Mouse (Mus musculus) left cerebral cortex, postnatal 4 days (tissue): ENCODE measurements around the gene Anxa4. TPM values are rescaled to one million over a fixed set of nuclear protein-coding genes. Genes with fewer than 3 reads are reported as not detected.

ENCODE experiments used
- DNase-seq: peaks from one replicate; pipeline ENCODE4 v3.0.0-alpha.2; 2022
- intact Hi-C: fragments of 180-260 bp; cut with DNase I; formaldehyde crosslinking; loops from one replicate; pipeline ENCODE4 v1.15.1; 2025
- total RNA-seq, 2 experiments: library from RNA; stranded (reverse); gene quantifications; 2 replicates each; pipeline ENCODE4 v1.2.3; 2021

Gene Anxa4
- total RNA-seq, 2 experiments from 2014 or later, result 3.1 to 4.5 TPM

DNA sequence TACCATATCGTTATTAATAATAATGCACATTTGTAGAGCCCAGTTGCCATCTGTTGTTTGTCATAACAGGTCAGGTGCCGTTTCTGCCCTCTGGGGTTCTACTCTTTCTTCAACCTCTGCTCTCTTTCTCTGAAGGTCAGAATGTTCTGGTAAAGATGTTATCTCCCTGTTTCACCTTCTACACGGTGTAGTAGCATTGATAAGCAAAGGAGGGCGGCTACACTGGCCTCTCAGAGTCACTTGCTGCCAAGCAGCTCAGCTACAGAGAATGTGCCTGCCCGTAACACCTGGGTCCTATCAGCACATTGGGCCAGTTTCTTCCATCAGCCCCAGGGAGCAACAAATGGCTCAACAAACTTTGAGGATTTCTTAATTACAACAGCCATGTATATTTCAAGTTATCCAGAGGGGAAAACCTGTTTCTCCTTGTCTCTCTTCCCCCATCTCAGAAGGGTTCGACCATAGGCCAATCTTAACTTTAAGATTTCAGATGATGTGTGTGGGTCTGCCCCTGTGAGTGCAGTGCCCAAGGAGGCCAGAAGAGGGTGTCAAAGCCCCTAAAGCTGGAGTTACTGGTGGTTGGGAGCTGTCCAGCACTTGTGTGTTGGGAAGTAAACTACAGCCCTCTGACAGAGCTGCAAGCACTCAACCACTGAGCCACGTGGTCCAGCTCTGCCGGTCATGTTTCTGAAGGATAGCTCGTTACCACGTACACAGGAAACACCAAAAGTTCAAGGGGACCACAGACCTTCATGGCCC is 39.1 kb downstream of the Anxa4 start:
- no peak for DNase-seq
- intact Hi-C loops, result no loop called here

GRCm38 (mm10) chr6:86752843-86753485 is 40.4 kb downstream of the Anxa4 start:
- DNase-seq, result no peak
- intact Hi-C loops, result no loop called here

DNA sequence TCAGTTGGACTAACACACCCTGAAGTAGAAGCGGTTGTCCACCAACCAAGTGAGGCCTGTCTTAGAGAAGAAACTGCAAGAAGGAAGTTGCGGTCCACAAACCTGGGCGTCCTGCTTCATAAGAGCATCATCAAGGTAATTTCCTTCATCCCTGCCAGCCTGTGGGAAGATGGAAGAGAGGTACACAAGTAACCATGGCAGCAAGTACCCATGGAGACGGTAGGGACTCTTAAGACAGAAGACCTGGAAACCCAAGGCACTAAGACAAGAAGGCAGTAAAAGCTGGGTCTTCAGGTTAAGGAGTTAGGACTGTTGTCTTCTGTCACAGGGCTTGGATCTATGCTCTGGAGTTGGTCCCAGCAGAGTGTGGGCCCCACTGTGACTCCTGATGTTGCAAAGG is 42.4 kb downstream of the Anxa4 start:
- intact Hi-C loops, result no loop called here
- no peak for DNase-seq

DNA sequence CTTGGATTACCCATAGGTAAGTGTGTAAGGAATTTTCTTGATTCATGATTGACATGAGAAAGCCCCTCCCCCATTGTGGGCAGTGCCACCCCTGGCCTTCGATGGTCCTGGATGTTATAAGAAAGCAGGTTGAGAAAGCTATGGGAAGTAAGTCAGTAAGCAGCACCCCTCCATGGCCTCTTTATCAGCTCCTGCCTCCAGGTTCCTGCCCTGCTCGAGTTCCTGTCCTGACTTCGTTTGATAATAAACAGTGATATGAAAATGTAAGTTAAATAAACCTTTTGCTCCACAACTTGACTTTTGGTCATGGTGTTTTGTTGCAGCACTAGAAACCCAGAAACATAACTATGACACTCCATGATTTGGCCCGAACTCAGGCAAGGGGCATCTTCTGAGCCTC is 43.6 kb downstream of the Anxa4 start:
- no peak for DNase-seq
- intact Hi-C loops, result loop anchor here (5.0 kb wide), 1 partner anchor 252 kb away; no protein-coding TSS in a partner anchor

GRCm38 (mm10) chr6:86747171-86747570 is 46.2 kb downstream of the Anxa4 start:
- peak; percentile 33 for DNase-seq
- intact Hi-C loops, result loop anchor here (2.0 to 5.0 kb wide), 2 partner anchors 60 to 255 kb away; no protein-coding TSS in a partner anchor

DNA sequence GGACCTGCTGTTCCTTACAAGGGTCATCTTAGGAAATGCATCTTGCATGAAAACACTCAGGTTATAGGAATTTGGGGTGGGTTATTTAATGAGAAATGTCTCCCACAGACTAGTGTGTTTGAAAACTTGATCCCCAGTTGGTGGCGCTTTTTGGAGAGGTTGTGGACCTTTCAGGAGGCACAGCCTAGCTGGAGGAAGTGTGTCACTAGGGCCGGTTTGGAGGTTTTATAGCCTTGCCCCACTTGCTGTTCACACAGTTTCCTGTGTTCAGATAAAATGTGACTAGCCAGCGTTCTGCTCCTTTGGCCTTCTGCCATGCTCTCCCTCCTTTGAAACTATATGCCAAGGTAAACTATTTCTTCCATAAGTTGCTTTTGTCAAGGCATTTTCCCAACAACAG is 52.7 kb downstream of the Anxa4 start:
- intact Hi-C loops, result no loop called here
- DNase-seq, result no peak

- intact Hi-C loops, result no loop called here
- DNase-seq, result no peak
Observed at GRCm38 (mm10) chr6:86736830-86737229, 56.6 kb downstream of the Anxa4 start.

DNA sequence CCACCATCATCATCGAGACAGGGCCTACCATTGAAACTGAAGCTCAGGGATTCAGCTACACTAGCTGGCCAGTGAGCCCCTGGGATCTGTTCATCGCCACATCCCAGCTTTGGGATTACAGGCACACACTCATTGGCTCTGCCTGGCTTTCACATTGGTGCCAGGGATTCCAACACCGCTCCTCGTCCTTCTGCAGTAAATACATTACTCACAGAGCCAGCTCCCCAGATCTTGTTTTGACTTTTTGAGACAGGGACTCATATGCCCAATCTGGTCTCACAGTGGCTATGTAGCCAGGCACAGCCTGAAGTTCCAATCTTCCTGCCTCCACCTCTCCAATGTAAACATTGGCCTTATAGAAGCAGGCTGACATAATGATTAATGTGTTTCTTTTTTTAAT is 57.1 kb downstream of the Anxa4 start:
- intact Hi-C loops, result no loop called here
- DNase-seq, result no peak

GRCm38 (mm10) chr6:86733183-86733876 is 60.1 kb downstream of the Anxa4 start, which contains the start of gene Gmcl1:
Gene Gmcl1, minus strand, starts transcription at chr6:86733383.
- intact Hi-C loops, result no loop called here
- peak; percentile 97 for DNase-seq

- intact Hi-C loops, result no loop called here
- peak; percentile 46 for DNase-seq
Observed at GRCm38 (mm10) chr6:86732276-86733173, 60.9 kb downstream of the Anxa4 start.

DNA sequence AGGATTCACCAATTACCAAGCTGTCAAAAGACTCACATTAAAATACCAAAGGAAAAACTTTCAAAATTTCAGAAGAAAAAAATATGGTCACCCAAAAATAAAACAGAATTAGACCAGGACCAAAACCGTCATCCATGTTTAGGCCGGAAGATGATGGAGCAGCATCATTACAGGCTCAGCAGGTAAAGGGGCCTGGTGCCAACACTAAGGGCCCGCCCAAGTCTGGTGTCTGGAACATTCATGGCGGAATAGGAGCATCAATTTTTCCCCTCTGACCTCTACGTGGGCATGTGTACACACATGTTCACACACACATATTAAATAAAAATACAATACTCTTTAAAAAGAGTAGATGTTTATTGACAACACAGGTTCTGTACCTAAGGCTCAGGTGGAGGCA is 64.7 kb downstream of the Anxa4 start:
- no peak for DNase-seq
- intact Hi-C loops, result no loop called here

DNA sequence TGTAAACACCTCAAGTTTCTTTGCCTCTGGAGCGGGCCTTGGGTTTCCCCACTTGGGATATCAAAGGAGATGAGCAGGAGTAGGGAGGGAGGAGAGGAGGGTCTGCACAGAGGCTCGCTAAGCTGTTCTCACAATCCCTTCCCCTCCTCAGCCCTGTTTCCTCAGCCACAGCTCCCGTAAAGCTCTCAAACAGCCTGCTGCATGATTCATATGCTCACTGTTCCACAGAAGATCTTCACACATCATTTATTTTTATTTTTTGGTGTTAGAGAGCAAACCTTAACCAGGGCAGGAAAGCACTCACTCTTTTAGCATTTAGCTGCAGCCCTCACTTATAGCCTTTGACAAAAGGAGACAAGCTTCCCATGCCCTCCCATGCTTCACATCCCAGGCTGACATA is 71.4 kb downstream of the Anxa4 start:
- intact Hi-C loops, result no loop called here
- DNase-seq, result no peak

- intact Hi-C loops, result no loop called here
- no peak for DNase-seq
Observed at GRCm38 (mm10) chr6:86708072-86708774, 85.2 kb downstream of the Anxa4 start.

GRCm38 (mm10) chr6:86702577-86702976 is 90.8 kb downstream of the Anxa4 start:
- intact Hi-C loops, result no loop called here
- no peak for DNase-seq

- DNase-seq, result no peak
- intact Hi-C loops, result no loop called here
Observed at GRCm38 (mm10) chr6:86697903-86698302, 95.5 kb downstream of the Anxa4 start.

GRCm38 (mm10) chr6:86696213-86696612 is 97.2 kb downstream of the Anxa4 start:
- DNase-seq, result no peak
- intact Hi-C loops, result no loop called here

GRCm38 (mm10) chr6:86694465-86694864 is 98.9 kb downstream of the Anxa4 start:
- intact Hi-C loops, result no loop called here
- DNase-seq, result peak; percentile 30

GRCm38 (mm10) chr6:86689671-86690070 is 103.7 kb downstream of the Anxa4 start:
- intact Hi-C loops, result no loop called here
- no peak for DNase-seq

DNA sequence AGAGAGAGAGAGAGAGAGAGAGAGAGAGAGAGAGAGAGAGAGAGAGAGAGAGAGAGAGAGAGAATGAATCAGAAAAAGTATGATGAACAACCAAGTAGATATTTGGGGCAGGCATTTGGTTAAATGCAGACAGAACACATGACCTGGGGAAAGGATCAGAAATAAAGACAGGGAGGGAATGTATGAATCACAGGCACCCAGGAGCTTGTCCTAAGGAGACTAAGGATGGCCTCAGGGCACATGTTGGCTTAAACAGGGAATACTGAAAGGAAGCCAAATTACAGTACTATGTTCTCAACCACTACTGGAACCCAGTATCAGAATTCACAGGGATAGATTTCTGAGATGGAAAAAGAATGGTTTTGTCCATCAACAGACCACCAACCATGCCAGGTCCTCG is 106.4 kb downstream of the Anxa4 start:
- intact Hi-C loops, result no loop called here
- DNase-seq, result no peak
